Mouse (Mus musculus) cerebellum, adult (tissue): Measurements from ENCODE around the gene Selenoh.
A peak's percentile ranks its signal among the peaks of the same experiment; 100 is the strongest.

Experiments
- ATAC-seq: cut with Nextera tagmentation; 2 replicates; pipeline ENCODE4 v1.9.2; 2017; ENCODE audit warnings: mild to moderate bottlenecking, moderate library complexity, mixed read lengths; ENCODE audit not compliant: insufficient number of reproducible peaks, low FRiP score, low TSS enrichment

Selenoh gene

DNA sequence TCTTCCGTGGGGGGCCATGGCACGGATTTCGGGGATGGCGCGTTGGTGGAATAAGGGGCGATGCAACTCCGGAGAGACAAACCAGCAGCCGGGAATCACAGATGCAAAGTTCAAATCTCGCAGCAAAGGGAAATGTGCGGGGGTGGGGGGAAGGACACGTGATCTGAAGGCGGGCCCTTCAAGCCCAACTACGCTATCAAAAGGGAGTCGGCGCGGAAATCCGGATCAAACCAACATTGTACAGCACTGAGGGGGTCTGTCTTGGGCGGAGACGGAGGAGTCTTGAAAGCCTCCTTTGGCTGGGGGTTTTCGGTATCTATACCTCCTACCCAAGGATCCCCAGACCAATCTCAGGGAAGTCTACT lies at the start of gene Selenoh:
TSS of gene Selenoh (minus strand) at position 202 of the 365 bp plus-strand sequence.
- ATAC-seq, result peak; percentile 90

DNA sequence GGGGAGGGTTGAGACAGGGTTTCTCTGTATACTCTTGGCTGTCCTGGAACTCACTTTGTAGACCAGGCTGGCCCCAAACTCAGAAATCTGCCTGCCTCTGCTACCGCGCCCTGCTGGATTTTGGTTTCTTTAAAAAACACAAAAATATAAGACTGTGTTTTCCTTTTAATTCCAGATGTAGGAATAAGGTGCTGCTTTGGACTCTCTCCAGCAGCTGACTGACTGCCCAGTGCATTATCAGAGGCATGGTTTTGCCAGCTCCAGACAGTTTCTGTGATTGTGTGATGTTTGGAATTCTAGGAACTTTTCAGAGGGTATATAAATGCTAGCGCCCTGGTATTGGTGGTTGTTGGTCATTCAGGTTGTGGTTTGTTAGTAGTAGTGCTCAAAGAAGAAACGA lies 46.8 kb upstream of the Selenoh start:
- no peak for ATAC-seq

DNA sequence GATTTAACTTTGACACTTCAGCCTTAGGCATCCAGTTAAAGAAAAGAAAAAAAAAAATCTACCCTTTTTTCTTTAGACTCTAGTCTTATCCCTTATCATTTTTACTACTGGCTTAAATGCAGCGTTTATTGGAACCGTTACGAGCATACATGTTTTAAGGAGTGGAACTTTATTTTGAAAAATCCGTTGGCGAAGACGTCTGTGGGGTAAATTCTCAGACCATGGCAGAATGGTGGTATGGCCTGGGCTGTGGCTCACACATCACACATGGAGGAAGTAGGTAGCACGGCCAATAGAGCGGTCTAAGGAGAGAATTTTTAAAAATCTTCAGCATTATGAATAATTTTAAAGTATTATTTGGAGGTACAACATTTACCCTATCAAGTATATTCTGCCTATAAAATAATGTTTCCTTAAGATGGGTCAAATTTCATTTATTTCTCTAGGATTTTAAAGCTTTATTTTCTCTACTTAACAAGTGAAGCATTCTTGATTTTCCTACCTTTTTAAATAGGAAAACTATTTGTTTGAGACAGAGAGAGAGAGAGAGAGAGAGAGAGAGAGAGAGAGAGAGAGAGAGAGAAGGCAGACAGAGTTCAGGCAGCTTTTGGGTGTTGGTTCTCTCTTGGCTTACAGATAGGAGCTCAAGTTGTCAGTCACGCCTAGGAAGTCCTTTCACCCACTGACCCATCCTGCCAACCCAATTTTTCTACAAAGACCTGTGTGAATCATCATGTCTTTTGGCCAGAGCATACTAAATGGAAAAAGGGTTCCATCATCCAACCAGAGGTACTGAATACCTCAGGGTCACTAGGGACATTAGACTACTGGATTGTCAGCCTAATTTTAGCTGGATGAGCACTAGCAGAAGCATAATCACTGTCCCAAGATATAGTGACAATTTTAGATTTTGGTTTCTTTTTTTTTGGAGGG lies 46.1 kb upstream of the Selenoh start:
- ATAC-seq, result no peak

DNA sequence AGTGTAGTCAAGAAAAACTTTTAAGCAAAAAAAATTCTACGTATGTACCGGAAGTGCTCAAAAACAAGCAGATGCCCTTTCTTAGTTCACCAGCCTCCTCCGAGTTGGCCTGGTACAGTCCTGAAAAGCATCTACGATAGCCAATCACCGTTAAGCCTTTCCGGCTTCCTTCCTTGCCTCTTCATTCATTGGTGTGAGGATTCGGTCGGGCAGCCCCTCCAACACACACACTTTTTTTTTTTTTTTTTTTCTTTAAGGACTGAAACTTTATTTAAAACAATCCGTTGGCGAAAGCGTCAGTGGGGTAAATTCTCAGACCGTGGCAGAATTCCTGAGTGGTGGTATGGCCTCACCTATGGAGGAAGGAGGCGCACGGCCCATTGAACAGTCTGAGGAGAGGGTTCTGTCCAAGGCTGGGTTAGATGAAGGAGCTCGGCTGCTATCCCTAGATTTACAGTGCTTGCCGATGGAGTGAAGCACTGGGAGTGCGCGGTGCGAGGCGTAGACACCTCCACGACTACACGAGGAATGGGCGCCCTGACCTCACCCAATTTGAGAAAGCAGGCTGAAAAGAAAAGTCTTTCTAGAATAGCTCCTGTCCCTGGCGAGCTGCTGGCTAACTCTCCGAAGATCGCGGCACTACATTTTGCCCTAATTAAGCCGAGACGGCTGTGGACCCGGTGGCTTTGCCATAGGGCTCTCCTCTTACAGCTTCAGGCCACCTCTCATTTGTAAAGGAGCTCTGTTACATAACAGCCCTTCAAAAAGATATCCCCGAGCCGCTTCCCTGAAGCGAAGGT lies 45.2 kb upstream of the Selenoh start:
- peak; percentile 92 for ATAC-seq

- peak; percentile 93 for ATAC-seq
Observed at GRCm38 (mm10) chr2:84714811-84715561, 44.4 kb upstream of the Selenoh start, which contains the start of gene Zdhhc5. Zdhhc5 (minus strand) TSS chr2:84715180.

DNA sequence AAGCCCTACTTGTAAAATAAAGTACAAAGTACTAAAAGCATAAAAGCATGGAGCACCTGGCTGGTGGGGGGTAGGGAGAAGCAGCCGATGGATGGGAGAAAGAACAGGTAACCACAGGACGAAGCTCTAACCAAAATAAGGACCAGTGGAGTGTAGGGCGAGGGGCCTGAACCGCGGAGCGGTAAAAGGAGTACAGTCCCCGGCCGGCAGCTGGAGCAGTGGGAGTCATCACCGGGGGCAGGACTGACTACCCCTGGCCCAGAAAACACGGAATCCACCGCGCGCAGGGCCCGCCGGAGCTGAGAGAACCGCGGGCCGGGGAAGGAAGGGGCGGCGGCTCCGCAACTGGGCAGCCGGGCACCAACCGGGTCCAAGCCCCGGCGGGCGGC lies 43.8 kb upstream of the Selenoh start:
- no peak for ATAC-seq

GRCm38 (mm10) chr2:84711898-84712297 lies 41.3 kb upstream of the Selenoh start:
- ATAC-seq, result no peak

DNA sequence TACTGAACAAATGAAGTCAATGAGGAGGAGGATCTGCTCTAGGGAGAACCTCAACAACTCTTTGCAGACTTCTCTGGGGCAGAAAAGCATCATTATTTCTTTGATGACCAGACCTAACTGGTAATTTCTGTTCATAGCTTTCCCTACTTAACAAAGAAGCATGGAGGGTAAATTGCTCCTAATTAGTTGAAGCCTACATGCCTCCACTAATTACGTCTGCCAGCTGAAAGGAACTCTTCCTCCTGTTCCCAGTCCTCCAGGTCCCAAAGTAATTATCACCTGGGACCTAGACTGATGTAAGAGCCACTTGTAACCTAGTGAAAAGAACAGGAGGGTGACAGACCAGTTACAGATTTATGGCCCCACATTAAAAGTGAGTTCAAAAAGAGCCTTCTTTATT lies 37.0 kb upstream of the Selenoh start:
- ATAC-seq, result no peak

DNA sequence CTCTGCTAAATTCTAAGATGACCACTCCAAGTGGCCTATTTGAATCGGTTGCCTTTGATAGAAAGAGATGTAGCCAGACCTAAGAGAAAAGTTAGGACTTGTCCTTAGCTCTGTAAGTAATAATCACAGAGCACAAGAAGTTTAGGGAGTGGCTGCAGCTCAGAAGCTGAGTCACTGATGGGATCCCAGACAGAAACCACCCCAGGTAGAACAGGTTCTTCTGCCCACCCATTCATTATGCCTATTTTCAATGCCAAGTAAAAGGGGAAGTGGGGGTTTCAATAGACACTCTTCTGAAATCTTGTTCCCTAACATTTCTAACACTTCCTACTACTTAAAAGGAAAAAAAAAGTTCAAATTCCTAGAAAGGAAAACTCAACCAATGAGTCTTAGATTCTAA lies 34.7 kb upstream of the Selenoh start:
- no peak for ATAC-seq

- ATAC-seq, result no peak
Observed at GRCm38 (mm10) chr2:84704329-84704728, 33.8 kb upstream of the Selenoh start.

GRCm38 (mm10) chr2:84703497-84703896 lies 32.9 kb upstream of the Selenoh start:
- no peak for ATAC-seq

GRCm38 (mm10) chr2:84695007-84695695 lies 24.6 kb upstream of the Selenoh start:
- no peak for ATAC-seq

- peak; percentile 38 for ATAC-seq
Observed at GRCm38 (mm10) chr2:84690050-84690449, 19.5 kb upstream of the Selenoh start.

DNA sequence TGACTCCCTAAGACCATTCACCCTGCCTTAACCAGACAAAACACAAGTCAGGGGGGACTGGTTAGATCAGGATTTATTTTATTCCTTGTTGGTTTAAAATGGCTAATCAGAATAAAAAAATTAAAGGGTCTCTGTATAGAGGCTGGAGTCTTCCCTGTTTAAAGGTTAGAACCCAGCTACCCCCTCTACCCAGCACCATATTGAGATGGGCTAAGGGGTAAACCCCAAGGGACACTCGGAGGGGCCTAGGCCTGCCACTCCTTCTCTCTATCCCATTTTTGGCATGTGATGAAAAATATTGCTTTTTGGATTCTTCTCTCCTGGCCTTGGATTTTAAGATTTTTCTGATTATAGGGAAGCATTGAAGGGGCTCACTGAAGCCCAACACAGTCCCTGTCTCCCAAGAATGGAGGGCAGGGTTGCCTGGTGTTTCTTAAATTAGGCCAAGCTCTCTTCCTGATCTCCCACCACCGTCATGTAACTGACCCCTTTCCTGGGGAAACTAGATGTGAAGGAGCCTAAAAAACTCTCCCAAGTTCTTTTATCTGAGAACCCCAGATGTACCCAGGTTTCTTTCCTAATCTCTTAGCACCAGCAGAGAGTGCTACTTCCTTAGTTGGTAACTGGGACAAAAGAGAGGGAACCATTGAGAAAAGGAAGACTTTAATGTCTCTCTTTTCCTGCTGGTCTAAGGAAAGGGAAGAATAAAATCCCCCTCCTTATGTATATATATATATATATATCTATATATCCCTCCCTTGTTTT lies 17.7 kb upstream of the Selenoh start:
- ATAC-seq, result no peak

DNA sequence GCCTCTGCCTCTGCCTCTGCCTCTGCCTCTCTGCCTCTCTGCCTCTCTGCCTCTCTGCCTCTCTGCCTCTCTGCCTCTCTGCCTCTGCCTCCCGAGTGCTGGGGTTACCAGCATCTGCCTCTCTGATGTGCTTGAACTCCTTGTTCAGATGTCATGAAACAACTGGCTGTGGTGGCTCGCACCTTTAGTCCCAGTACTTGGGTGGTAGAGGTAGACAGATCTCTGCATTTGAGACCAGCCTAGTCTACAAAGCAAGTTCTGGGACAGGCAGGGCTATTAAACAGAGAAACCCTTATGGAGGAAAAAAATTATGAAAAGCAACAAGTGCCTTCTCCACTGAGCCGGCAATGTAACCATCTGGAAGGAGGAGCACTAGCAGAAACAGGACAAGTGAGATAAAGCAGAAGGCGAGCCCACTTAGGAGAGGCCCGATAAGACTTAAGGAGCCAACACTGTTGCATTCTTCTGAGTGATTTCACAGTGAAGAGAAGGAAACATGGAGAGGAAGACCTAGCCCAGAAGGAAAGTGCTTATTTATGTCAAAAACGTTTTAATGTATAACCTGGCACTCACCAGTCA lies 12.1 kb upstream of the Selenoh start:
- no peak for ATAC-seq

GRCm38 (mm10) chr2:84679016-84679415 lies 8.4 kb upstream of the Selenoh start, which contains the start of gene Tmx2:
Tmx2 (minus strand) TSS chr2:84679140.
- no peak for ATAC-seq

- peak; percentile 99 for ATAC-seq
Observed at GRCm38 (mm10) chr2:84677968-84678880, 7.7 kb upstream of the Selenoh start, which contains the start of the genes Gm28635 and Med19. Gm28635 (minus strand) TSS chr2:84678041. Med19 (plus strand) TSS chr2:84678402.
